Mouse (Mus musculus): ENCODE results near the gene Rxrg. TPM values are rescaled to one million over a fixed set of nuclear protein-coding genes. Genes with fewer than 3 reads are reported as not detected.

The Rxrg gene
- not detected for polyA plus RNA-seq (2017; shearing (Covaris generic))

GRCm38 (mm10) chr1:167598255-167599081 is at the start of gene Rxrg:
TSS of gene Rxrg (plus strand) at chr1:167598384.

GRCm38 (mm10) chr1:167689232-167689261 is 90.9 kb downstream of the Rxrg start, which contains the start of gene Lmx1a:
TSS of gene Lmx1a (plus strand) at chr1:167689237.

Other genes starting within 250 kb of the Rxrg start
- gene Aldh9a1, start 248.4 kb upstream of the Rxrg start, polyA plus RNA-seq (2017; shearing (Covaris generic)), result 49.3 TPM
- gene Mgst3, start 204.5 kb upstream of the Rxrg start, polyA plus RNA-seq (2017; shearing (Covaris generic)), result 3.5 TPM
- not detected for gene Lrrc52, start 131.6 kb upstream of the Rxrg start, polyA plus RNA-seq (2017; shearing (Covaris generic))
- gene Lmx1a, start 90.9 kb downstream of the Rxrg start, polyA plus RNA-seq (2017; shearing (Covaris generic)), result 0.20 TPM